In genomic region chr8:95663599-95663949, GRCm38 (mm10) we compare ENCODE assay signal across 21 mouse cellular contexts. TPM values are rescaled to one million over a fixed set of nuclear protein-coding genes. Genes with fewer than 3 reads are reported as not detected.
A peak's percentile ranks its signal among the peaks of the same experiment; 100 is the strongest.
DNase-seq lines count a peak whose midpoint lies in the region; ATAC-seq and TF ChIP-seq lines count a peak whose summit lies in the region.
"Had no signal": no experiment of that assay in that cellular context is flagged by ENCODE, and none has a peak within 500 bp of the region (broad histone marks: within the 10 kb centered on the region; RNA-seq: fewer than 3 reads in every experiment).

No protein-coding gene starts in this region.

- no peak overlapping the region; the same call in 1 of the 2 replicates for H3K4me2 ChIP-seq in heart, embryonic 13.5 days
- no peak overlapping the region for H3K4me2 ChIP-seq in lung, embryonic 16.5 days (ENCODE audit: low read depth, low read length)
- no peak overlapping the region for H3K4me2 ChIP-seq in CH12.LX (ENCODE audit: insufficient read depth, low read depth, poor library complexity, severe bottlenecking)
- H3K4me2 ChIP-seq: forebrain, embryonic 13.5 days; hindbrain, embryonic 13.5 days; limb, embryonic 15.5 days; liver, embryonic 15.5 days had no signal

- H3K27me3 ChIP-seq in heart, embryonic 13.5 days (replicated peaks) = no peaks in the 10 kb centered on the region
- no peaks in the 10 kb centered on the region for H3K27me3 ChIP-seq in lung, embryonic 16.5 days (ENCODE audit: control insufficient read depth, insufficient read depth, low read depth, low read length)
- H3K27me3 ChIP-seq in CH12.LX (replicated peaks) = no peaks in the 10 kb centered on the region
- H3K27me3 ChIP-seq: forebrain, embryonic 13.5 days; hindbrain, embryonic 13.5 days; limb, embryonic 15.5 days; liver, embryonic 15.5 days had no signal

- no peak overlapping the region for H3K9ac ChIP-seq in heart, embryonic 13.5 days
- H3K9ac ChIP-seq in lung, embryonic 16.5 days (ENCODE audit: low read length) = no peak overlapping the region
- no peak overlapping the region for H3K9ac ChIP-seq in CH12.LX (ENCODE audit: insufficient read depth, low read depth)
- H3K9ac ChIP-seq: forebrain, embryonic 13.5 days; hindbrain, embryonic 13.5 days; limb, embryonic 15.5 days; liver, embryonic 15.5 days had no signal

- no peaks in the 10 kb centered on the region for H3K79me2 ChIP-seq in CH12.LX (replicated peaks; ENCODE audit: control insufficient read depth, extremely low read depth, insufficient read depth, poor library complexity, severe bottlenecking)

- peaks cover 40% of the 10 kb centered on the region for H3K4me1 ChIP-seq in heart, embryonic 13.5 days
- H3K4me1 ChIP-seq in lung, embryonic 16.5 days (replicated peaks; ENCODE audit: control insufficient read depth, insufficient read depth, low read length) = no peaks in the 10 kb centered on the region; the same call in 1 of the 2 replicates
- H3K4me1 ChIP-seq in CH12.LX (ENCODE audit: control insufficient read depth in 1 of 2, insufficient read depth in 2 of 2) = peaks cover 0 to 8% of the 10 kb centered on the region in 2 experiments; a peak in 2 of 4 replicates
- H3K4me1 ChIP-seq: embryonic facial prominence, embryonic 10.5 days; limb, embryonic 15.5 days; liver, embryonic 15.5 days had no signal

- TF ChIP-seq POLR2A in CH12.LX (IDR thresholded peaks at IDR 0.05; ENCODE audit: low read depth, low read length) = no peak

- H3K27ac ChIP-seq in heart, embryonic 13.5 days (replicated peaks) = peak overlapping the region; percentile 48; the same call in 1 of the 2 replicates
- H3K27ac ChIP-seq in lung, embryonic 16.5 days (ENCODE audit: low read length) = no peak overlapping the region
- no peak overlapping the region for H3K27ac ChIP-seq in CH12.LX (ENCODE audit: insufficient read depth, low read depth)
- H3K27ac ChIP-seq: embryonic facial prominence, embryonic 10.5 days; forebrain, embryonic 13.5 days; hindbrain, embryonic 13.5 days; limb, embryonic 15.5 days; liver, embryonic 15.5 days had no signal

- TF ChIP-seq EP300 in CH12.LX (IDR thresholded peaks at IDR 0.05; ENCODE audit: low read length) = no peak

- no peaks in the 10 kb centered on the region for H3K36me3 ChIP-seq in heart, embryonic 13.5 days
- H3K36me3 ChIP-seq in lung, embryonic 16.5 days (ENCODE audit: control insufficient read depth, insufficient read depth, low read length) = no peaks in the 10 kb centered on the region
- no peaks in the 10 kb centered on the region for H3K36me3 ChIP-seq in CH12.LX (replicated peaks in 1 of 2; ENCODE audit: control insufficient read depth in 1 of 2, insufficient read depth in 1 of 2, low read length in 1 of 2)
- H3K36me3 ChIP-seq: embryonic facial prominence, embryonic 10.5 days; hindbrain, embryonic 13.5 days; limb, embryonic 15.5 days; liver, embryonic 15.5 days had no signal

- ATAC-seq in heart, embryonic 13.5 days (ENCODE audit: extremely low read depth, insufficient number of reproducible peaks, low FRiP score, low TSS enrichment) = no peak
- peak; percentile 54; the same call in 1 of the 2 replicates for ATAC-seq in lung, embryonic 16.5 days (ENCODE audit: low read depth)
- ATAC-seq in granulocyte monocyte progenitor cell, adult 5-6 weeks (replicated peaks; ENCODE audit: poor library complexity, severe bottlenecking) = 0 out of 2 replicates have a peak, but pooled peaks have one; percentile 3
- ATAC-seq: forebrain, embryonic 13.5 days; inflammation-experienced regulatory T-cells, adult 6 months; midbrain, embryonic 16.5 days had no signal

- no peak for TF ChIP-seq CTCF in CH12.LX (conservative IDR thresholded peaks at IDR 0.05 in 1 of 2, IDR thresholded peaks at IDR 0.05 in 1 of 2; ENCODE audit: low read depth in 2 of 2, low read length in 2 of 2)

- 36% methylated on average over 4 of the region's 4 CpGs for WGBS in heart, embryonic 13.5 days
- 30% methylated on average over 4 of the region's 4 CpGs for WGBS in lung, embryonic 16.5 days

- dilution Hi-C loops in CH12.LX (cut with MboI; ENCODE audit: extremely low pct_ligation_motif_present, extremely low pct_unique_long_range_greater_than_20kb, low sequenced_read_pairs) = no loop called here

- H3K4me3 ChIP-seq in heart, embryonic 13.5 days = no peak overlapping the region
- no peak overlapping the region for H3K4me3 ChIP-seq in lung, embryonic 16.5 days (ENCODE audit: low read length)
- H3K4me3 ChIP-seq in CH12.LX (replicated peaks in 1 of 3; ENCODE audit: low read depth in 2 of 3, low read length in 2 of 3, poor library complexity in 1 of 3) = no peak overlapping the region
- H3K4me3 ChIP-seq: embryonic facial prominence, embryonic 10.5 days; forebrain, embryonic 13.5 days; hindbrain, embryonic 13.5 days; limb, embryonic 15.5 days; liver, embryonic 15.5 days had no signal

- TF ChIP-seq RAD21 in CH12.LX (IDR thresholded peaks at IDR 0.05; ENCODE audit: low read depth, low read length) = no peak

- no peak for DNase-seq in heart, postnatal 10 days
- no peak for DNase-seq in lung, postnatal 25 days (ENCODE audit: low spot score)
- no peak for DNase-seq in CH12.LX (ENCODE audit: extremely low read depth)
- DNase-seq in adrenal gland, postnatal 25 days = no peak
- DNase-seq: B cell, adult 2 months; cerebellum, adult 2 months; cerebellum, postnatal 36 days; heart, adult 11 months; kidney, postnatal 14 days; right cerebral cortex, adult 18-20 months had no signal

- no peaks in the 10 kb centered on the region for H3K9me3 ChIP-seq in heart, embryonic 13.5 days
- no peaks in the 10 kb centered on the region for H3K9me3 ChIP-seq in lung, embryonic 16.5 days (ENCODE audit: control insufficient read depth, low read length)
- H3K9me3 ChIP-seq in CH12.LX (replicated peaks; ENCODE audit: low read length) = no peaks in the 10 kb centered on the region
- H3K9me3 ChIP-seq: embryonic facial prominence, embryonic 10.5 days; hindbrain, embryonic 13.5 days; limb, embryonic 15.5 days; liver, embryonic 15.5 days had no signal

- intact Hi-C loops in heart, postnatal 10 days (cut with DNase I) = no loop called here

- in situ Hi-C loops in CH12.LX (cut with MboI; ENCODE audit: low pct_ligation_motif_present, low pct_unique_long_range_greater_than_20kb, low sequenced_read_pairs) = no loop called here

TF ChIP-seq in CH12.LX, 34 proteins besides CTCF, POLR2A, EP300 and RAD21:
- TF ChIP-seq UBTF (IDR thresholded peaks at IDR 0.05; ENCODE audit: low read depth, low read length) (peak; percentile 90), TBP (conservative IDR thresholded peaks at IDR 0.05; ENCODE audit: low read depth, low read length) (peak; percentile 84), SIN3A (IDR thresholded peaks at IDR 0.05; ENCODE audit: low read length) (no peak), NRF1 (IDR thresholded peaks at IDR 0.05; ENCODE audit: low read depth, low read length) (no peak)

RNA-seq across cellular contexts. Expression of gene Ndrg4, which starts 13.2 kb away (rescaled TPM):
- polyA plus RNA-seq in heart, embryonic 13.5 days (2015; fragmentation: Nextera tagmentation; extraction: Ambion mirVana) = 256 and 289 TPM in 2 replicates
- 100 to 1,000 TPM; 319 to 334 TPM for total RNA-seq in heart, postnatal 10 days (2021)
- polyA plus RNA-seq in lung, embryonic 16.5 days (2015; fragmentation: Nextera tagmentation; extraction: Ambion mirVana) = 19.8 and 21.1 TPM in 2 replicates
- total RNA-seq in CH12.LX (2012; rRNA removed) (1.7 and 2.1 TPM in 2 replicates), CH12.LX (2014; rRNA removed) (1.6 TPM in 2 replicates)
- polyA plus RNA-seq in CH12.LX (2012; ENCODE audit: insufficient read length, low read depth) = 2.1 TPM in 2 replicates
- total RNA-seq in granulocyte monocyte progenitor cell, adult 5-6 weeks (2014; fragmentation: Nextera tagmentation) = not detected in 2 replicates
- total RNA-seq in granulocyte monocyte progenitor cell, adult 5-6 weeks (2017) = not detected in 2 replicates
- total RNA-seq in adrenal gland, postnatal 25 days (2021) = 15.4 and 22.5 TPM in 2 replicates
- total RNA-seq: megakaryocyte-erythroid progenitor cell, adult 5-6 weeks had no signal

RNA-seq across cellular contexts. Expression of gene Gins3, which starts 30.3 kb away (rescaled TPM):
- polyA plus RNA-seq in heart, embryonic 13.5 days (2015; fragmentation: Nextera tagmentation; extraction: Ambion mirVana) = 15.7 and 16.4 TPM in 2 replicates
- 1 to 10 TPM; 1.9 to 2.8 TPM for total RNA-seq in heart, postnatal 10 days (2021)
- 20.7 and 21.6 TPM in 2 replicates for polyA plus RNA-seq in lung, embryonic 16.5 days (2015; fragmentation: Nextera tagmentation; extraction: Ambion mirVana)
- total RNA-seq in CH12.LX (2012; rRNA removed) (10.4 and 13.9 TPM in 2 replicates), CH12.LX (2014; rRNA removed) (18.0 and 19.4 TPM in 2 replicates)
- polyA plus RNA-seq in CH12.LX (2012; ENCODE audit: insufficient read length, low read depth) = 14.2 and 15.8 TPM in 2 replicates
- total RNA-seq in granulocyte monocyte progenitor cell, adult 5-6 weeks (2014; fragmentation: Nextera tagmentation) = 11.6 and 12.4 TPM in 2 replicates
- 25.2 and 25.5 TPM in 2 replicates for total RNA-seq in granulocyte monocyte progenitor cell, adult 5-6 weeks (2017)
- 3.2 and 4.1 TPM in 2 replicates for total RNA-seq in adrenal gland, postnatal 25 days (2021)

RNA-seq across cellular contexts. Expression of gene Setd6, which starts 52.1 kb away (rescaled TPM):
- 15.9 and 18.1 TPM in 2 replicates for polyA plus RNA-seq in heart, embryonic 13.5 days (2015; fragmentation: Nextera tagmentation; extraction: Ambion mirVana)
- 10 to 100 TPM; 10.2 to 12.5 TPM for total RNA-seq in heart, postnatal 10 days (2021)
- 14.3 and 15.9 TPM in 2 replicates for polyA plus RNA-seq in lung, embryonic 16.5 days (2015; fragmentation: Nextera tagmentation; extraction: Ambion mirVana)
- 29.6 and 31.0 TPM in 2 replicates for total RNA-seq in CH12.LX (2012; rRNA removed)
- 25.6 and 29.7 TPM in 2 replicates for total RNA-seq in CH12.LX (2014; rRNA removed)
- polyA plus RNA-seq in CH12.LX (2012; ENCODE audit: insufficient read length, low read depth) = 50.6 and 61.3 TPM in 2 replicates
- 16.6 and 16.8 TPM in 2 replicates for total RNA-seq in granulocyte monocyte progenitor cell, adult 5-6 weeks (2014; fragmentation: Nextera tagmentation)
- 42.0 and 48.1 TPM in 2 replicates for total RNA-seq in granulocyte monocyte progenitor cell, adult 5-6 weeks (2017)
- total RNA-seq in adrenal gland, postnatal 25 days (2021) = 30.1 and 43.2 TPM in 2 replicates

Comparison
In these comparisons a context has a peak if more than half of its experiments do, and no peak if none do; other contexts are left out.
1. RNA of gene Ndrg4, which starts 13.2 kb away (total RNA-seq): 319 to 334 TPM in heart, postnatal 10 days; 15.4 to 22.5 TPM in adrenal gland, postnatal 25 days, 1.6 to 2.1 TPM in CH12.LX and not detected in granulocyte monocyte progenitor cell, adult 5-6 weeks; every median in the first group is over 10 times any median in the second.